Mouse (Mus musculus): ENCODE results near the gene Ppp1r15b.

DNA sequence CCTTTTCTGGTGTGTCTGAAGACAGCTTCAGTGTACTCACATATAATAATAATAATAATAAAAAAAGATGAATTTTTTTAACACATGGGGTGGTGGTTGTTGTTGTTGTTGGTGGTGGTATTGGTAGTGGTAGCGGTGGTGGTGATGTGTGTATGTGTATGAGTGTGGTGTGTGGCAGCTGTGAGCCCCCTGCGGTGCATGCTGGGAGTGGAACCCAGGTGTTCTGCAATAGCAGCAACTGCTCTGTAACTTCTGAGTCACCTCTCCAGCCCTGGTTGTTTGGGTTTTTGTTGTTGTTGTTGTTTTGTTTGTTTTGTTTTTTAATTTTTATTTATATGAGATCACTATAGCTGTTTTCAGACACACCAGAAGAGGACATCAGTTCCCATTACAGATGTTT lies 19.6 kb downstream of the Ppp1r15b start:
- TF ChIP-seq CTCF (IDR thresholded peaks at IDR 0.05; ENCODE audit: extremely low read depth, insufficient read depth, insufficient read length, insufficient replicate concordance) (no peak), POLR2A (IDR thresholded peaks at IDR 0.05; ENCODE audit: low read depth, low read length) (no peak)

Data from spleen, adult 2 months (tissue).